Mouse (Mus musculus) CH12.LX (cell line): Measurements from ENCODE around the gene Samd4b.

Experiments
- NELFE ChIP-seq: IDR thresholded peaks from 2 replicates; pipeline ENCODE4 v1.6.1; 2011; ENCODE audit warnings: low read depth, low read length, improper control_type of control experiment
- USF2 ChIP-seq: conservative IDR thresholded peaks from 2 replicates; pipeline ENCODE4 v1.6.1; 2011; ENCODE audit warnings: low read depth, low read length, improper control_type of control experiment

DNA sequence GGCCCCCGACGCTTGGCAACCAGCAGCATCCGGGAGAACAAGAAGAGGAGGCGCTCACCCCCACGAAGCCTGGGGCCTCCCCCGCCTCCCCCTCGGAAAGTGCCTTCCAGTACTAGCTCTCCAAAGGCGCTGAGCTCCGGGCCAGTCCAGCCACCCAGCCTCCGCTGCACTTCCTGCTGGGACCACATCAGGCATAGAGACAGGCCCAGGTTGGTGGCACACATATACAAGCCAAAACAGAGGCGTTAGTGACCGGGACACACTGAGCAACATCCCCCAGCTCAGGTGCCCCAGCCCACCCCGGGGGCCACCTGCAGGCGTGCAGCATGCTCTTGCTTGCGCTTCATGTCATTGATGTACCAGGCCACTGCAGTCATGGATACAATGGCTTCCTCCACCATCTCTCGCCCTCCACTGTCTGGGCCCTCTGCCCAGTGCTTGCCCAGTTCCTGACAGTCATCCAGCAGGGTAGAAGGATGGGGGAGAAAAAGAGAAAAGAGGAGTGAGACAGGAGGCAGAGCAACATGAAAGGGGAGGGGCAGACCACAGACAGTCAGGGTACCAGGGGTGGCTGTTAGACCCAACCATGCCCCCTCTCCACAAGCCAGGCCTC, 230.2 kb downstream of the Samd4b start:
- TF ChIP-seq USF2 (no peak), NELFE (no peak)
